Mouse (Mus musculus) MEL (cell line): ENCODE data around the gene Caly. TPM values are rescaled to one million over a fixed set of nuclear protein-coding genes. Genes with fewer than 3 reads are reported as not detected.

ENCODE experiments used
- DNase-seq: peaks from one replicate; pipeline ENCODE4 v3.0.0; 2011; ENCODE audit warnings: low read depth, low spot score
- H3K27ac ChIP-seq: 2 replicates; pipeline ENCODE4 v1.5.1; 2012; ENCODE audit warnings: low read depth, mild to moderate bottlenecking, control low read depth, low read length, moderate library complexity; ENCODE audit not compliant: control insufficient read depth
- H3K27me3 ChIP-seq, 2 experiments: fragments of 150-350 bp in 1 of 2; sonication (generic) in 1 of 2; 2 replicates each; pipeline ENCODE4 v1.6.1; 2012; ENCODE audit warnings: low read length in 2 of 2, mild to moderate bottlenecking in 2 of 2, improper control_type of control experiment in 1 of 2, moderate library complexity in 1 of 2; ENCODE audit not compliant: insufficient read depth in 2 of 2, control insufficient read depth in 1 of 2
- H3K36me3 ChIP-seq, 2 experiments: 2 replicates each; pipeline ENCODE4 v1.6.1; 2012 to 2014; ENCODE audit warnings: low read length in 2 of 2, improper control_type of control experiment in 1 of 2, inconsistent platforms in 1 of 2, mild to moderate bottlenecking in 1 of 2; ENCODE audit not compliant: insufficient read depth in 2 of 2, control insufficient read depth in 1 of 2
- H3K4me1 ChIP-seq, 2 experiments: fragments of 150-350 bp in 1 of 2; sonication (generic) in 1 of 2; 2 replicates each; pipeline ENCODE4 v1.6.1; 2012; ENCODE audit warnings: low read length in 2 of 2, improper control_type of control experiment in 1 of 2, mild to moderate bottlenecking in 1 of 2; ENCODE audit not compliant: insufficient read depth in 2 of 2, control insufficient read depth in 1 of 2
- H3K4me3 ChIP-seq, 2 experiments: fragments of 150-350 bp in 1 of 2; sonication (generic) in 1 of 2; 2 replicates each; pipeline ENCODE4 v1.5.1; 2012; ENCODE audit warnings: low read depth in 2 of 2, low read length in 2 of 2, mild to moderate bottlenecking in 2 of 2, moderate library complexity in 2 of 2, control low read depth in 1 of 2, improper control_type of control experiment in 1 of 2; ENCODE audit not compliant: control insufficient read depth in 1 of 2, insufficient read depth in 1 of 2
- H3K79me2 ChIP-seq: 2 replicates; pipeline ENCODE4 v1.6.1; 2012; ENCODE audit warnings: mild to moderate bottlenecking, low read length, moderate library complexity; ENCODE audit not compliant: control insufficient read depth, poor library complexity, insufficient read depth
- H3K9ac ChIP-seq: 2 replicates; pipeline ENCODE4 v1.6.1; 2012; ENCODE audit warnings: low read depth, mild to moderate bottlenecking, control low read depth, low read length, moderate library complexity; ENCODE audit not compliant: control insufficient read depth, poor library complexity, severe bottlenecking
- H3K9me3 ChIP-seq: fragments of 150-350 bp; sonication (generic); replicated peaks from 2 replicates; pipeline ENCODE4 v1.6.1; 2012; ENCODE audit warnings: mild to moderate bottlenecking, low read length, improper control_type of control experiment, moderate library complexity; ENCODE audit not compliant: insufficient read depth
- BHLHE40 ChIP-seq: IDR thresholded peaks from 2 replicates; pipeline ENCODE4 v1.6.1; 2012; ENCODE audit warnings: low read depth, mild to moderate bottlenecking, inconsistent platforms, low read length, improper control_type of control experiment, borderline replicate concordance
- CHD1 ChIP-seq: IDR thresholded peaks from 2 replicates; pipeline ENCODE4 v1.6.1; 2012; ENCODE audit warnings: low read depth, mild to moderate bottlenecking, inconsistent platforms, low read length, improper control_type of control experiment
- CTCF ChIP-seq, 3 experiments: IDR thresholded peaks in 2 of 3; conservative IDR thresholded peaks in 1 of 3; 2 replicates each; pipeline ENCODE4 v1.5.1; 2011 to 2012; ENCODE audit warnings: low read length in 3 of 3, low read depth in 2 of 3, mild to moderate bottlenecking in 2 of 3, improper control_type of control experiment in 1 of 3, inconsistent platforms in 1 of 3, mixed read lengths in 1 of 3, moderate library complexity in 1 of 3; ENCODE audit not compliant: control insufficient read depth in 1 of 3, insufficient read depth in 1 of 3, poor library complexity in 1 of 3, severe bottlenecking in 1 of 3
- E2F4 ChIP-seq: IDR thresholded peaks from 2 replicates; pipeline ENCODE4 v1.6.1; 2011; ENCODE audit warnings: low read depth, low read length, improper control_type of control experiment, borderline replicate concordance
- ELF1 ChIP-seq: IDR thresholded peaks from 2 replicates; pipeline ENCODE4 v1.6.1; 2014; ENCODE audit warnings: low read depth, mild to moderate bottlenecking, inconsistent platforms, low read length, improper control_type of control experiment, moderate library complexity
- EP300 ChIP-seq, 2 experiments: IDR thresholded peaks; 2 replicates each; pipeline ENCODE4 v1.6.1; 2011; ENCODE audit warnings: improper control_type of control experiment in 2 of 2, low read length in 2 of 2, low read depth in 1 of 2, mild to moderate bottlenecking in 1 of 2
- KAT2A ChIP-seq: conservative IDR thresholded peaks from 2 replicates; pipeline ENCODE4 v1.6.1; 2012; ENCODE audit warnings: low read depth, low read length, improper control_type of control experiment, inconsistent platforms
- MAX ChIP-seq: IDR thresholded peaks from 2 replicates; pipeline ENCODE4 v1.6.1; 2011; ENCODE audit warnings: low read length, improper control_type of control experiment
- MEF2A ChIP-seq: IDR thresholded peaks from 2 replicates; pipeline ENCODE4 v1.6.1; 2014; ENCODE audit warnings: low read depth, mild to moderate bottlenecking, inconsistent platforms, low read length, improper control_type of control experiment; ENCODE audit not compliant: poor library complexity, insufficient replicate concordance, severe bottlenecking; ENCODE audit errors: extremely low read depth
- MXI1 ChIP-seq: IDR thresholded peaks from 2 replicates; pipeline ENCODE4 v1.6.1; 2011; ENCODE audit warnings: mild to moderate bottlenecking, low read depth, low read length, improper control_type of control experiment
- MYC ChIP-seq: IDR thresholded peaks from 2 replicates; pipeline ENCODE4 v1.6.1; 2011; ENCODE audit warnings: low read depth, mild to moderate bottlenecking, low read length, improper control_type of control experiment, moderate library complexity
- NELFE ChIP-seq: IDR thresholded peaks from 2 replicates; pipeline ENCODE4 v1.6.1; 2011; ENCODE audit warnings: low read depth, low read length, improper control_type of control experiment
- POLR2A ChIP-seq, 2 experiments: IDR thresholded peaks; 2 replicates each; pipeline ENCODE4 v1.6.1; 2011 to 2012; ENCODE audit warnings: low read length in 2 of 2, mild to moderate bottlenecking in 2 of 2, control low read depth in 1 of 2, improper control_type of control experiment in 1 of 2, low read depth in 1 of 2, moderate library complexity in 1 of 2; ENCODE audit not compliant: control insufficient read depth in 1 of 2, insufficient read depth in 1 of 2, poor library complexity in 1 of 2
- POLR2AphosphoS2 ChIP-seq: IDR thresholded peaks from 2 replicates; pipeline ENCODE4 v1.6.1; 2011; ENCODE audit warnings: low read length, improper control_type of control experiment
- RAD21 ChIP-seq: IDR thresholded peaks from 2 replicates; pipeline ENCODE4 v1.6.1; 2011; ENCODE audit warnings: mild to moderate bottlenecking, low read depth, low read length, improper control_type of control experiment
- RCOR1 ChIP-seq: IDR thresholded peaks from 2 replicates; pipeline ENCODE4 v1.6.1; 2012; ENCODE audit warnings: low read depth, mild to moderate bottlenecking, inconsistent platforms, low read length, improper control_type of control experiment
- SIN3A ChIP-seq: IDR thresholded peaks from 2 replicates; pipeline ENCODE4 v1.6.1; 2012; ENCODE audit warnings: low read length, improper control_type of control experiment, inconsistent platforms
- TBP ChIP-seq: IDR thresholded peaks from 2 replicates; pipeline ENCODE4 v1.8.0; 2011; ENCODE audit warnings: low read depth, low read length, improper control_type of control experiment
- TCF12 ChIP-seq: IDR thresholded peaks from 2 replicates; pipeline ENCODE4 v1.6.1; 2014; ENCODE audit warnings: low read depth, mild to moderate bottlenecking, inconsistent platforms, low read length, improper control_type of control experiment, moderate library complexity
- UBTF ChIP-seq: IDR thresholded peaks from 2 replicates; pipeline ENCODE4 v1.6.1; 2012; ENCODE audit warnings: low read depth, mild to moderate bottlenecking, inconsistent platforms, low read length, improper control_type of control experiment, moderate library complexity, borderline replicate concordance; ENCODE audit not compliant: insufficient read depth
- ZC3H11A ChIP-seq: IDR thresholded peaks from 2 replicates; pipeline ENCODE4 v1.6.1; 2012; ENCODE audit warnings: low read depth, mild to moderate bottlenecking, inconsistent platforms, low read length, improper control_type of control experiment
- ZKSCAN1 ChIP-seq: IDR thresholded peaks from 2 replicates; pipeline ENCODE4 v1.6.1; 2012; ENCODE audit warnings: low read depth, mild to moderate bottlenecking, inconsistent platforms, low read length, improper control_type of control experiment, moderate library complexity
- ZMIZ1 ChIP-seq: IDR thresholded peaks from 2 replicates; pipeline ENCODE4 v1.6.1; 2012; ENCODE audit warnings: low read depth, mild to moderate bottlenecking, inconsistent platforms, low read length, improper control_type of control experiment, moderate library complexity
- polyA plus RNA-seq, 2 experiments: library from polyadenylated mRNA; stranded (reverse) in 1 of 2; unstranded in 1 of 2; fragments of >175 nt in 1 of 2; fragments of >200 nt in 1 of 2; gene quantifications; 2 replicates each; pipeline versions ENCODE4 v1.2.1 to v1.2.4; 2012; ENCODE audit warnings: low replicate concordance in 2 of 2, low read depth in 1 of 2; ENCODE audit not compliant: insufficient read length in 2 of 2, insufficient read depth in 1 of 2, missing spikeins in 1 of 2
- total RNA-seq: library from RNA; depleted of rRNA; stranded (reverse); fragments of 300-350 nt; gene quantifications from 2 replicates; pipeline ENCODE4 v1.2.3, GENCODE M21; 2012

The Caly gene
- total and polyA plus RNA-seq, 3 experiments, result 0.11 TPM; not detected in 2

DNA sequence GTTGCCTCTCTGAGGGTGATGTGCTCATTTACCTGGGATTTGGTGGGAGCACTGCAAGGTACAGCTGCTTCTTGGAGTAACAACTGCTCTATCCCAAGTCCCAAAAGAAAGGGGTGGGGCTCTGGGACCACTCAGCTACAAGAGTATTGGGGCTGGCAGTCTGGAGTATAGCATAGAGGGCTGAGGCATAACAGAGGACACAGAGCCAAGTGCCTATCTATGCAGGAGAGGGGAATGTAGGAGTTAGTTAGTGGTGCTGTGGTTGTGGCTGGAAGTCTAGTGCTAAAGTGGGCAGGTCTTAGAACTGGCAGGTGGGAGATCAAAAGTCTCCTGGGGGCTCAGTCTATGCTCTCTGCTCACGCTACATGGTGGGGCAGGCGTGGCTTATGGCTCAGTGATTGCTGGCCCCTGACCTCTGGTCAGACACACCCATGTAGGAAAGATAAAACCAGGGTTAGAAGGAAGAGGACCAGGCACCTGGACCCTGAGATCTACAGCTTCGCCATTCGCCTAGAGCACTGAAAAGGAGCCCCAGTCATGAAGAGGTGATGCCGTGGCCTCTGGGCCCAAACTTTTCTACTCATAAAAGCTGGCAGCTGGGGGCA, 10.7 kb upstream of the Caly start, which contains the start of gene Prap1 (continued):
- no peak for TF ChIP-seq RCOR1
- TF ChIP-seq TCF12, result no peak

DNA sequence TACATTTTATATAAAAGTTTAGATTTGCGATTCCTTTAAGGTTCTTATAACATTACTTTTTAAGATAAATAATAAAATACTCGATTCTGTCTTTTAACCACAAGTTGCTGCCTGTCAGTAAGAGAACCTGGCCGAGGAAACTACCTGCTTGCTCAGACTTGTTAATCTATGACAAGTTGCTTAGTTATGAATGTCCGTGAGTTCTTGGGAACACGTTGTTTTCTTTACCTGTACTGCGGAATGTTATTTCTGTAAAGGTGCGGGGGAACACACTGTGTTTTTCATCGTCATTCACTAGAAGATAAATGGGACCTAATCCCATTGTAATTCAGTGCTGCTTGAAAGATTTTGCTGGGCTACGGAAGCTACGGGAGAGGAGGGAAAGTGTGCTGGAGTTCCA, 8.3 kb upstream of the Caly start:
- Histone ChIP-seq H3K4me3 (no peak overlapping the region), H3K36me3 (no peaks in the 10 kb centered on the region), H3K27me3 (0 out of 4 replicates have a peak, but pooled peaks cover 0 to 1% of the 10 kb centered on the region in 2 experiments), H3K4me1 (no peaks in the 10 kb centered on the region), H3K9ac (no peak overlapping the region), H3K79me2 (no peaks in the 10 kb centered on the region), H3K9me3 (no peaks in the 10 kb centered on the region), H3K27ac (no peak overlapping the region)
- TF ChIP-seq ELF1 (no peak), ZC3H11A (no peak), BHLHE40 (no peak), E2F4 (no peak), EP300 (IDR thresholded peaks at IDR 0.05; ENCODE audit: low read depth in 1 of 2, low read length in 2 of 2) (no peak), CHD1 (no peak), SIN3A (no peak), ZMIZ1 (no peak), TBP (no peak), MYC (no peak), RAD21 (no peak), KAT2A (no peak)
- no peak for DNase-seq

DNA sequence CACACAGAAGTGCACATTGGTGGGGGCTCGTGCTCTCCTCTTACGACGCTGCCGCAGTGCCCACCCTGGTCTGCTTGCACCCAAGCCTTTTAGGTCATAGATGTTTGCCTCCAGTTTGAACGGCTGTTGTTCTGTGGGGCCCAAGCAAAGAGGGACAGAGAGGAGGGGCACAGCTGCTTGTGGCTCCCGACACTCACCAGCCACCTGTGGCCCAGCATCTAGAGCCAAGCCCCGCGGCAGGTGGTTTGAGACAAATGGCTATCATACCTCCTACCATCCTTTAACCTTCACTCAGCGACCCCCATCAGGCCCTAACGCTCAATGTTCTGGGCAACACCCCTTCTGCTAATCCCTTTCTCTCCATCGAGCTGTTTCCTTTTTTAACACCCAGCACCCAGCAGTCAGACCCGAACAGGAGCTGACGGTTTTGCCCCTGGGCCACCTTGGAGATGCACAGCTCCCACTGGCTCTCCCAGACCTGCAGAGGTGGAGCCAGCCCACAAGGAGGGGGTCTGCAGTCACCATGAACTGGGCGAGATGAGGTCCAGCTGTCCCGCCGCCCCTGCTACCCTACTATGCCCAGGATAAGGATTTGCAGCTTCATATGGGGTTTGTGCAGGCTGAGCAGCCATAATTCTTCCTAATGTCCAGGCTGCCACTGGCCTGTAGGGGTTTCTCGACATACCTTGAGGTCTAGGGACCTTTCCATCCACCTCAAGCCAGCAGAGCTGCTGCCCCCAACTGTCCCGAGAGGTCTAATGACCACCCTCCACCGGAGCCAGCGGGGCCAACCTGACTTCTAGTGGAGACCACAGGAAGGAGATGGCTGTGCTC, 723 bp downstream of the Caly start:
- TF ChIP-seq MEF2A (no peak), NELFE (no peak), POLR2A (IDR thresholded peaks at IDR 0.05; ENCODE audit: control insufficient read depth in 1 of 2, insufficient read depth in 1 of 2, low read depth in 1 of 2, low read length in 2 of 2, poor library complexity in 1 of 2) (no peak), POLR2AphosphoS2 (no peak), UBTF (no peak), MAX (no peak), RAD21 (no peak), MXI1 (no peak), CTCF (IDR thresholded peaks at IDR 0.05 in 2 of 3, conservative IDR thresholded peaks at IDR 0.05 in 1 of 3; ENCODE audit: control insufficient read depth in 1 of 3, insufficient read depth in 1 of 3, low read depth in 2 of 3, low read length in 3 of 3, poor library complexity in 1 of 3, severe bottlenecking in 1 of 3) (no peak), MYC (no peak), ZKSCAN1 (no peak), ELF1 (no peak)

More for the DNA sequence above, 723 bp downstream of the Caly start:
- H3K27me3 ChIP-seq, result 0 out of 4 replicates have a peak, but pooled peaks cover 0 to 1% of the 10 kb centered on the region in 2 experiments
- H3K36me3 ChIP-seq, result peaks cover 0 to 3% of the 10 kb centered on the region in 2 experiments; a peak in 2 of 4 replicates
- H3K27ac ChIP-seq, result no peak overlapping the region
- DNase-seq, result no peak
- no peaks in the 10 kb centered on the region for H3K79me2 ChIP-seq
- H3K4me3 ChIP-seq, result no peak overlapping the region
- H3K9me3 ChIP-seq, result no peaks in the 10 kb centered on the region
- H3K4me1 ChIP-seq, result peaks cover 0 to 7% of the 10 kb centered on the region in 2 experiments; a peak in 2 of 4 replicates
- H3K9ac ChIP-seq, result no peak overlapping the region
